Mouse (Mus musculus) gonadal fat pad, adult 2 months (tissue): ENCODE results near the gene Ift140. TPM values are rescaled to one million over a fixed set of nuclear protein-coding genes. Genes with fewer than 3 reads are reported as not detected.

Experiments
- DNase-seq: peaks from one replicate; pipeline ENCODE4 v3.0.0-alpha.2; 2012; ENCODE audit warnings: low read depth
- polyA plus RNA-seq: library from polyadenylated mRNA; depleted of rRNA; stranded (reverse); fragments of >200 nt; gene quantifications from 2 replicates; pipeline ENCODE4 v1.2.3, GENCODE M21; 2012; rRNA removed

Gene Ift140
- 15.9 and 17.7 TPM in 2 replicates for polyA plus RNA-seq

DNA sequence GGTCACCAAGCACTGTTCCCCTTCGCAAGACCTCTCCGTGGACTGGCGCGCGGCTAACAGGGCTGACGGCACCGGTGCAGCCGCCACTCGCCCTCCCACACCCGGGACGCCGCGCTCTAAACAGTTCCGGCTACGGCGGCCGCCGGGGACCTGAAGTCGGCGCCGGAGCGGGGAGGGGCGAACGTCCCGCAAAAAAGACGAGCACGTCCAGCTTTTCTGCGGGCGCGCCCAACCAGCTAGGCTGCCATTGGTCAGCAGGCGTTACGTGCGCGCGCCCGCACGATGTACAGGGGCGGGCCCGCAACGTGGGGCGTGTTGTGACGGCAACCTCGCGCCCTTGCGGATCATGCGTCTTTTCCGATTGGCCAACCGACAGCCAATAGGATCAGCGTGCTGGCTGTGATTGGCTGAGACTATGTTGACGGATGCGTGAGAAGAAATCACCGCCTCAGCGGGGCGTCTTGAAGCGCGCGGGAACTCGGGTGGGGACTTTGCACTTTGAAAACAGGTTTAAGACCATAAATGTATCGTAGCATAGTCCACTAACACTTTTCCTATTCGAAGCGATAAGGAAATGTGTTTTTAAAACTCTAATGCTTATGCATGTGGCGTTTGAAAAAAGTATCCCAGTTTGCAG is at the start of gene Ift140, which contains the start of gene Cramp1l:
Gene Ift140, plus strand, starts transcription at position 431 of the 637 bp plus-strand sequence.
Gene Cramp1l, minus strand, starts transcription at position 134 of the 637 bp plus-strand sequence.
- DNase-seq, result peak; percentile 85

GRCm38 (mm10) chr17:24987221-24987620 is 28.7 kb upstream of the Ift140 start:
- DNase-seq, result no peak

DNA sequence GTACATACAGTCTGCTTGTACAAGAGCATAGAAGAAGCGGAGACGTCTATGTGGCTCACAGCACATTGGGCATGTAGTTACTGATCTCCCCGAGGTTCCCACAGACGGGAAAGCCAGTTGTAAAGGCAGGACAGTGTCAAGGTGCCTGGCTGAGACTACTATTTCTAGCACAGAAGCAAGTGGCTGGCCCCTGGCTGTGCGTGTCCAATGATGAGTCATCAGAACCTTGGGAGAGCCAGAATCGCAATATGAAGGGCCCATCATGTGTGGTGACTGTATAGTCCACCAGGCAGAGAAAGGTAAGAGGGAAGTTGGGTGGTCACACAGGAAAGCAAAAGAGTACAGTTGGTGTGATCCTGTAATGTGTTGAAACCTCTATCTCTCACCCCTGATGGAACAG is 21.2 kb upstream of the Ift140 start:
- DNase-seq, result no peak

- DNase-seq, result no peak
Observed at GRCm38 (mm10) chr17:25005102-25005501, 10.8 kb upstream of the Ift140 start.

DNA sequence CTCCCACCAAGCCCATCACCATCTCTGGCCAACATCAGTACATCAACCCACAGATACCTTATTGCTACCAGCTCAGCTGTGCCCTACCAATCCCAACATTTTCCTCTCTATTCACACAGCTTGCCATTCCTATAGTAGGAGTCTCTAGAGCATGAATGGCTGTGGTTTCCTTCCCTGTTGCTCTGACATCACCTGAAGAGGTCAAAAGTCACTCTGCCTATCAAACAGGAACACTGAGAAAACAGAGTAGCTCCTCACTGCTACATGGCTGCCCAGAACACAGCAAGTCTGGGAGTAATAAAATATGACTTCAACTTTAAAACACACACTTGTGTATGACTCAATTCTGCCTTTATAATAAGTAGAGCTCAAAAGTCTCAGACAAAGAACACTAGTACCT is 8.4 kb upstream of the Ift140 start:
- no peak for DNase-seq

DNA sequence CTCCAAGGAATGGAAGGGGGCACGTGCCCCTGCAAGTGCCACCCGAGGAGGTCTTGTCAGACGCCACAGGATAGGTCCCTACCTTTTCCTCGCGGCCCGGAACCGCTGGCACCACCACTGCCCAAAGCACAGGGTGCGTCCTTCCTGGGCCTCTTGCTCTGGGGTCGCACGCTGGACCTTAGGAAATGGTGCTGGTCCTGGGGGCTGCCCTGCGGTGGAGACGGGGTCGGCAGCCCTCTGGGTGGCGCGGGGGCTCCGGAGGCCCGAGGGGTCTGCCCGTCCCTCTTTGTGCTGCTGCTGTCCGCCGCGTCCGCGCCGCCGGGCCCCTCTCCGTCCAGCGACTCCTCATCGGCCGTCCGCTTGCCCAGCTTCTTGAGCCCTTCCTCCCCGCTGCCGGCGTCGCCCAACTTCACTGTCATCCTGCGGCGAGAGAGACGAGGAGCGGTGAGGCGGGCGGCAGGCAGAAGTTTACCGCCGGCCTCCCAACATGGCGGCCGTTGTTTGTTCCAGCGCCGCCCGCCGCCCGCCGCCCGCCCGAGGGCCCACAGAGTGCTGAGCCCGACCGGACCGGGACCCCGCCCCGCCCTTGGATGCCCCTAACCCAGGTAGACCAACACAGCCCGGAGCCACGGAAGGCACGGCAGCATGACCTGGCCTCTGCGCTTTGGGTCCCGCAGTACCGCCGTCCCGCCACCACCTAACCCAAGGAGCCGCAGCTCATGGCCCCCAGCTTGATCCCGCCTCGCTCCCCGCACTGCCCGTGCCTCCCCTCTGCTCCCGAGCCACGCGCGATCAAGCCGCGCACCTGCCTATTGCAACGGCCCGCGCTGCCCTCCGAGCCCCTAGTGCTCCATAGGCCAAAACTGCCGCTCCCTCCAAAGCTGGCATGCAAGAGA is 2.0 kb upstream of the Ift140 start:
- no peak for DNase-seq

- DNase-seq, result no peak
Observed at GRCm38 (mm10) chr17:25014841-25015570, 879 bp upstream of the Ift140 start.

GRCm38 (mm10) chr17:25016292-25017132 is 627 bp downstream of the Ift140 start:
- no peak for DNase-seq

GRCm38 (mm10) chr17:25036183-25036582 is 20.3 kb downstream of the Ift140 start:
- DNase-seq, result no peak

DNA sequence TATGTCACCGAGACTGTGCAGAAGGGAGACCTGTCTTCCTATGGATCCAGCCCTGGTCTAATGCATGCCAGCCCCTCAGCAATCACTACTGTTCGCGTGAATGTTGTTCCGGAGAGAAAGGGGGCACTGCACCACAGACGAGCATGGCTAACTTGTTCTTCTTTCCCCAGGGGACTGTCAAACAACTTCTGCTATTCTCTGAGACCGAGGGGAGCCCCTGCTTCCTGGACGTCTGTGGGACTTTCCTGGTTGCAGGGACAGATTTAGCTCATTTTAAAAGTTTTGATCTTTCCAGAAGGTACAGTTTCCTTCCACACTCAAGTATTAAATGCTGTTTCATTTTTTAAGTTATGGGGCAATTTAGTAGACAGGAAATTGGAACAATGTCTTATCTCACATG is 29.0 kb downstream of the Ift140 start:
- no peak for DNase-seq

DNA sequence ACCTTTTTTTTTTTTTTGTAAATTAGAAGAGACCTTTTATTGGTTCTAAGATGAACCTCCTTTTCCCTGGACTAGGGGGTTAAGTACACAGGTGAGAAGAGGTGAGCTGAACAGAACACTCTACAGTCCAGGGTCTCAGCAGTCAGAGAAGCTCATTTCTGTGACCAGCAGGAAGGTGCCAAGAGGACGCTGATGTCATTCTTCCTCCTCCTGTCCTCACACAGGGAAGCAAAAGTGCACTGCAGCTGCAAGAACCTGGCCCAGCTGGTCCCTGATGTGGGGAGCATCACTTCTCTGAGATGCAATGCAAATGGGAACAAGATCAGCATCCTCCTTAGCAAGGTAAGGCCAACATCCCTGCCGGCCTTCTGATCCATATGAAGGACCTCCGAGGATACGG is 29.4 kb downstream of the Ift140 start:
- no peak for DNase-seq

GRCm38 (mm10) chr17:25047143-25047542 is 31.3 kb downstream of the Ift140 start:
- no peak for DNase-seq

DNA sequence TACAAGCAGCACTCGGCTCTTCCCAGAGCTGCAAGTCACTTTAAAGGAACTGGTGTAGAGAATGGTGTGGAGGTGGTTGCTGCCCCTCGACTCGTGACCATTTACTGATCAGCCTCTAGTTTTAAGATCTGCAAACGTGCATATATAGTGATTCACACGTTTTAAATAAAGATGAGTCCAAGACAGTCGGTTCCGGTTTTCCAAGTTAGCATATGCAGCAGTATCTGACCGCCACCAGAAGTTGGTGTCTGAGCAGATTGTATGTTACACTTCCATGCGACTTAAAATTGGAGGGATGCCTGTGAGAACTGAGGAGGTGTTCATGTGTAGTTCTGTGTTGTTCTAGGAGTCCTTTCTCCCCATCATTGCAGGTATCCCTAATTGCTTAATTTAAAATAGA is 37.4 kb downstream of the Ift140 start:
- DNase-seq, result no peak

DNA sequence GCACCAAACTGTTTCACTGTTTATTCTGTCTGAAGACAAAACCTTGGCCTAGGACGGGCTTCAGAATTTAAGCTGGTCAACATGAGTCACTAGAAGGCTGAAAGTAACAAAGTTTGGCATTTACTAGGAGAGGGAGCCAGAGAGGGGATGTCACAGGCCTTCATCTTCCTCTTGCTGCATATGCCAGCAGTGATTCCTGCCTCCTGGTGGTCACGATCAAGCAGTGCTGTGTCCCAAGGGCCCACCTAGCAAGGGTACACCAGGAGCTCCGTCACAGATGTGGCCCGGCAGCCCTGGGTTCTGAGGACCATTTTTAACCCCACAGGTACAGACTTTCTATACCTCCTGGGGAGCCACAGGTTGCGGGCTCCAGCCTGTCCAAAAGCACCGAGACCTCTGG is 41.2 kb downstream of the Ift140 start:
- no peak for DNase-seq

GRCm38 (mm10) chr17:25063261-25063660 is 47.4 kb downstream of the Ift140 start:
- DNase-seq, result no peak

GRCm38 (mm10) chr17:25063872-25064271 is 48.0 kb downstream of the Ift140 start:
- no peak for DNase-seq

DNA sequence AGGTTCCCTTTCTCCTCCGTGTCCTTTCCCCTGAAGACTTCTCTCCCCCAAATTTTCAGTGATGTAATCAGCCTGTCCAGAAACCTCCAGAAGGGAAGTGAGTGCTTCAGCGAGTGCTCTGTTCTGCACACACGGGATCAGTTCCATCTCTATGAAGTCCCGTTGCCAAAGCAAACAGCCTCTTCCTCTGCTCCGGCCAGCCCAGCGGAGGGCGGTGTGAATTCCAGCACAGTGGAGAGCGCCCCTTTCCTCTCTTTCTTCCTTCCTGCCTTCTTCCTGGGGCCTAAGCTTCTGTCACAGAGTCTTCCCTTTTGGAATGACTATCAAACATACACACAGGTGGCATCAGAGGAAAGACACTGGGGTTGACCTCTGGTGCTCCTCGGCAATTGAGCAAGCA is 48.5 kb downstream of the Ift140 start:
- no peak for DNase-seq

- no peak for DNase-seq
Observed at GRCm38 (mm10) chr17:25065189-25065588, 49.3 kb downstream of the Ift140 start.

DNA sequence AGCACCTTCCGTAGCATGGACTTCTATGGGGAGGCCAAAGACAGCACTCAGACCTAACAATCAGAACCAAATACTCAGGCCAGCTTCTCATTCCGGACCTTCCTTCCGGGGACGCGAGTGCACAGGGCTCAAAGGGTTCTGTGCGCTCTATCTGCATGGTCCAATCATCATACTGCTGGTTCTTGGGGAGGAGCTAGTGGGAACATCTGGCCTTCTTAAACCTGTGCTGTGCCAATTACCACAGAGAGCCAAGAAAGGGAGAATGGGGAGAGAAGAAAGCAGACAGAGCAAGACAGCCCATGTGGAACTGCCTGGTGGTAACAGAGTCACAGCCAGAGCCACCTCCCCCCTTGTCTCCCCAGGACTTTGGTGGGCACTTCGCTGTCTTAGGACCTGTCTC is 50.7 kb downstream of the Ift140 start:
- DNase-seq, result no peak

GRCm38 (mm10) chr17:25067442-25067851 is 51.6 kb downstream of the Ift140 start:
- DNase-seq, result no peak

DNA sequence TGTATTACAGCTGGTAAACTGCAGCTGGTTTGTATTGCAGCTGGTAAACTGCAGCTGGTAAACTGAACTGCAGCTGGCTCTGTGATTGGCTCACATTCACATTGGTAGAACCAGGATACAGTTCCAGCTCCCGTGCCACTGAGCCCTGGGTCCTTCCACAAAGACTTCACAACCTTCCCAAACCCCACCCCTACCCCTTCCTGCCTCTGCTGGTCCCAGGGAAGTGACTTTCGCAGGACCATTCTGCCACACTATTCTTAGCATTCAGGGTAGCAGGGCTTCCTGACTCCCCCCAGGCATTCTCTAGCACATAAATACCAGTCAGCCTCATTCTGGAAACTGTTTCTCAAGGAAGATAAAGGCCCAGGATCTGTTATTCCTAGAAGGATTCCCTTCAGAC is 52.8 kb downstream of the Ift140 start:
- DNase-seq, result no peak
